Comparison of ENCODE assay signal across 23 mouse cellular contexts in genomic region chr9:83545240-83545639, GRCm38 (mm10).
"Had no signal": no experiment of that assay in that cellular context is flagged by ENCODE, and none has a peak within 500 bp of the region (broad histone marks: within the 10 kb centered on the region; RNA-seq: fewer than 3 reads in every experiment).

No protein-coding gene starts in this region.

- H3K9ac ChIP-seq: kidney, embryonic 15.5 days; limb, embryonic 12.5 days; limb, embryonic 15.5 days; liver, embryonic 14.5 days; liver, postnatal 0 days; lung, embryonic 14.5 days had no signal

- H3K4me3 ChIP-seq: kidney, embryonic 15.5 days; left cerebral cortex, adult 2 months; limb, embryonic 12.5 days; limb, embryonic 15.5 days; megakaryocyte, embryonic 14.5 days; midbrain, embryonic 10.5 days had no signal

- H3K4me1 ChIP-seq: limb, embryonic 12.5 days had no signal

- ATAC-seq: liver, postnatal 0 days; lung, postnatal 0 days had no signal

- H3K9me3 ChIP-seq: kidney, embryonic 15.5 days; limb, embryonic 12.5 days; limb, embryonic 15.5 days; megakaryocyte, embryonic 14.5 days; midbrain, embryonic 10.5 days had no signal

- H3K36me3 ChIP-seq: kidney, embryonic 15.5 days; limb, embryonic 12.5 days; limb, embryonic 15.5 days; midbrain, embryonic 10.5 days had no signal

- H3K27me3 ChIP-seq: kidney, embryonic 15.5 days; limb, embryonic 15.5 days had no signal

- H3K4me2 ChIP-seq: kidney, embryonic 15.5 days; limb, embryonic 12.5 days; limb, embryonic 15.5 days; liver, embryonic 11.5 days; lung, embryonic 14.5 days had no signal

- H3K27ac ChIP-seq: kidney, embryonic 15.5 days; left cerebral cortex, adult 2 months; limb, embryonic 12.5 days; limb, embryonic 15.5 days; liver, embryonic 14.5 days; midbrain, embryonic 10.5 days had no signal

- DNase-seq: kidney, adult 11 months; kidney, adult 8-10 months; kidney, postnatal 10 days; kidney, postnatal 4 days; layer of hippocampus, adult 9-11 months; left cerebral cortex, postnatal 4 days; liver, postnatal 0 days; lung, embryonic 14.5 days; midbrain, embryonic 14.5 days; right cerebral cortex, postnatal 14 days; right cerebral cortex, postnatal 4 days; spleen, adult 18-20 months; thymus, adult 18-20 months; thymus, postnatal 36 days had no signal
